Mouse (Mus musculus) lung, adult 2 months (tissue): ENCODE data around the gene Slc29a1.

Experiments
- CTCF ChIP-seq: fragments of 200-500 bp; IDR thresholded peaks from 2 replicates; pipeline ENCODE4 v1.5.1; 2011; ENCODE audit warnings: mild to moderate bottlenecking, low read length, control low read depth; ENCODE audit not compliant: insufficient read depth
- POLR2A ChIP-seq: fragments of 200-500 bp; IDR thresholded peaks from 2 replicates; pipeline ENCODE4 v1.6.1; 2011; ENCODE audit warnings: low read depth, mild to moderate bottlenecking, control low read depth, low read length, borderline replicate concordance; ENCODE audit errors: extremely low read depth

DNA sequence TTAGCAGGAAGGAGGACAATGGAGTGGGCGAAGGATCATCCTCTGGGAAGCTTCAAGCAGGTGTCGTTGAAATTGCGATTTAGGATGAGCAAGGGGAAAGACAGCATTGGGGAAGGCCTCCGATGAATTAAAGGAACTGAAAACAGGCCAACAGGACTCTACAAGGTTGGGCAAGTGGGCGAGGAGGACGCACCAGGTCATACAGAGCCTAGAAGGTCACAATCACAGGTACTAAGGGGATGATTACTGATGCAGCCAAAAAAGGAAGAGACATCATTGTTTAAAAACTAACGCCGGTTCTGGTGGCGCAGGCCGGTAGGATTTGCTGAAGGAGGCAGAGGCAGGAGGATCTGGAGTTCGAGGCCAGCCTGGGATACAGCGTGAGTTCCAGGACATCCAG lies 36.2 kb downstream of the Slc29a1 start:
- TF ChIP-seq CTCF (no peak), POLR2A (no peak)
